Mouse (Mus musculus): ENCODE results near the gene Ccr1. TPM values are rescaled to one million over a fixed set of nuclear protein-coding genes. Genes with fewer than 3 reads are reported as not detected.

Gene Ccr1
- 1.0 and 1.1 TPM in 2 replicates for polyA plus RNA-seq (2014; fragmentation: Nextera tagmentation; extraction: Ambion mirVana)

DNA sequence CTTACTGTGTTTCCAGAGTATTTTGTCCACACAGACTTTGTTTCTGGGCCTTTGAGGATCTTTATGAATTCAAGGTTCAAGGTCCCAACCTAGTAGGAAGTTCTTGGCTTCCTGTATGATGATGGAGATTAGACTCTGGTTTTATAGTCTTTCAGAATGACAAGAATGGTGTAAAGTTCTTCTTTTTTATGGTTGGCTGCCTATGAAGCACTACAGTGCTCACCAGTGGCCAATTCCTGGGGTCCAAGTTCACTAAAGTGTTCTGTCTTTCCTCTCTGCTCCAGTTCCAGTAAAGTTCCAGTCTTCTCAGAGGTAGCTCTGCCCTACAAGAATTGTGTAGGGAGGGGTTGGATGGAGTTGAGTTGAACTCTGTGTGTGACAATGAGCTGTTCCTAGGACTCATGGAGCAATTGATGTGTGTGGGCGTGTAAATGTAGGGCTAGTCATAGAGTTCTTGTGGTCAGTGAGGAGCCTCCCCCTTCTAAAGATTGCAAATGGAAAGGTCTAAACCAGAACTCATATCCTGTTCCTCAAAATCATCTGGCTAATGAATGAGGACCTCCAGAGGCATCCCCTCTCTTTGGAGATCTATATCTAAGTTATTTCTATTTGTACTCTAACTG, at the start of gene Ccr1:
TSS of gene Ccr1 (minus strand) at position 403 of the 623 bp plus-strand sequence.
- no peak for DNase-seq (ENCODE audit: low spot score)
- no peak for ATAC-seq
- H3K9ac ChIP-seq (ENCODE audit: low read length): no peak within 1 kb of the TSS
- no peaks in the 10 kb centered on the region for H3K9me3 ChIP-seq (replicated peaks; ENCODE audit: control insufficient read depth, low read length)
- H3K27ac ChIP-seq (ENCODE audit: low read depth, low read length): no peak within 1 kb of the TSS
- 78% methylated on average over 1 of the region's 1 CpGs for WGBS
- no peak within 1 kb of the TSS for H3K4me2 ChIP-seq (ENCODE audit: low read length)
- no peaks in the 10 kb centered on the region for H3K27me3 ChIP-seq (replicated peaks; ENCODE audit: control insufficient read depth, insufficient read depth, low read length)
- H3K4me1 ChIP-seq (ENCODE audit: control insufficient read depth, insufficient read depth, low read length): no peaks in the 10 kb centered on the region
- no peaks in the 10 kb centered on the region for H3K36me3 ChIP-seq (ENCODE audit: control insufficient read depth, insufficient read depth, low read length)
- H3K4me3 ChIP-seq (ENCODE audit: low read depth, low read length): no peak within 1 kb of the TSS

GRCm38 (mm10) chr9:124016048-124016447, 47.6 kb upstream of the Ccr1 start:
- DNase-seq (ENCODE audit: low spot score) (no peak), ATAC-seq (no peak)
- Histone ChIP-seq H3K4me1 (ENCODE audit: control insufficient read depth, insufficient read depth, low read length) (no peaks in the 10 kb centered on the region), H3K27ac (ENCODE audit: low read depth, low read length) (no peak overlapping the region), H3K27me3 (replicated peaks; ENCODE audit: control insufficient read depth, insufficient read depth, low read length) (no peaks in the 10 kb centered on the region), H3K9me3 (replicated peaks; ENCODE audit: control insufficient read depth, low read length) (no peaks in the 10 kb centered on the region), H3K4me3 (ENCODE audit: low read depth, low read length) (no peak overlapping the region), H3K36me3 (ENCODE audit: control insufficient read depth, insufficient read depth, low read length) (no peaks in the 10 kb centered on the region), H3K9ac (ENCODE audit: low read length) (no peak overlapping the region), H3K4me2 (ENCODE audit: low read length) (no peak overlapping the region)
- WGBS: 86% methylated on average over 2 of the region's 2 CpGs

DNA sequence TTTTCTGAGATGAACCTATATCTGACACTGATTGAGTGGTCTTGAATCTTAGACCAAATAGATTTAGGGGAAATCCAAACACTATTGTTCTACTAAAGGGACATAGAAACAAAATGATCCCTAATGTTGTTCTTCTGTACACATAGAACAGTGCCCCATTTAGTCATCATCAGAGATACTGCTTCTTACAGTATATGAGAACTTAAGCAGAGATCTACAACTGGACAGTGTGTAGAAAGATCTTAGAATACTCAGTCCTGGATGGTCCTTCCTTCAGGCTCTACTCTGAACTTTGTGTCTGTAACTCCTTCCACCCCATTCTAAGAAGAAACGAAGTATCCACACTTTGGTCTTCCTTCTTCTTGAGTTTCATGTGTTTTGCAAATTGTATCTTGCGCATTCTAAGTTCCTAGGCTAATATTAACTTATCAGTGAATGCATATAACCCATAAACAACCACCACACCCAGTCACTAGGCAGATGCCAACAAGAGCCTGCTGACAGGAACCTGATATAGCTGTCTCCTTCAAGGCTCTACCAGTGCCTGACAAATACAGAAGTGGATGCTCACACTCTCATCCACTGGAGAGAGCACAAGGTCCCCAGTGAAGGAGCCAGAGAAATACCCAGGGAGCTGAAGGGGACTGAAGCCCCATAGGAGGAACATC, 46.6 kb upstream of the Ccr1 start:
- H3K4me1 ChIP-seq (ENCODE audit: control insufficient read depth, insufficient read depth, low read length): no peaks in the 10 kb centered on the region
- H3K27ac ChIP-seq (ENCODE audit: low read depth, low read length): no peak overlapping the region
- H3K4me2 ChIP-seq (ENCODE audit: low read length): no peak overlapping the region
- H3K9ac ChIP-seq (ENCODE audit: low read length): no peak overlapping the region
- H3K4me3 ChIP-seq (ENCODE audit: low read depth, low read length): no peak overlapping the region
- H3K27me3 ChIP-seq (replicated peaks; ENCODE audit: control insufficient read depth, insufficient read depth, low read length): no peaks in the 10 kb centered on the region
- WGBS: 80% methylated on average over 2 of the region's 2 CpGs
- H3K9me3 ChIP-seq (replicated peaks; ENCODE audit: control insufficient read depth, low read length): no peaks in the 10 kb centered on the region
- H3K36me3 ChIP-seq (ENCODE audit: control insufficient read depth, insufficient read depth, low read length): no peaks in the 10 kb centered on the region
- DNase-seq (ENCODE audit: low spot score) (no peak), ATAC-seq (no peak)

DNA sequence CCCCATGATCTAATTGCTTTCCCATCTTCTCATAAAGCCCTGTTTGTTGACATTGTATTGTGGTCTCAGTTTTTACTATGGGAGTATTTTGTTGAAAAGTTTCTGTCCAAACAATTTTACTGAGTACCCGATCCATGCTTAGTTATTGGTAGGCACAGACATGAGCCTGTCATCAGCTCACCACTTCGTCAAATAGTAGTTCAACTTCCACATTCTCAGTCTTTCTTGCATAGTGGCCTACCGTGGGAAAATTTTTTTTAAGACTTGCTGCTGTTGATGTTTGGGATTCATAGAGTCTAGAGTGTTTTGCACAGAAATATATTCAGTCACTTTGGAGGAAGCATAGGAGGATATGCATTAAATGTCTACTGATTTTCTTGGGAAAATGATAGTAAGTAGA, 44.8 kb upstream of the Ccr1 start:
- Histone ChIP-seq H3K4me2 (ENCODE audit: low read length) (no peak overlapping the region), H3K4me1 (ENCODE audit: control insufficient read depth, insufficient read depth, low read length) (no peaks in the 10 kb centered on the region), H3K36me3 (ENCODE audit: control insufficient read depth, insufficient read depth, low read length) (no peaks in the 10 kb centered on the region), H3K27ac (ENCODE audit: low read depth, low read length) (no peak overlapping the region), H3K9ac (ENCODE audit: low read length) (no peak overlapping the region), H3K4me3 (ENCODE audit: low read depth, low read length) (no peak overlapping the region), H3K27me3 (replicated peaks; ENCODE audit: control insufficient read depth, insufficient read depth, low read length) (no peaks in the 10 kb centered on the region), H3K9me3 (replicated peaks; ENCODE audit: control insufficient read depth, low read length) (no peaks in the 10 kb centered on the region)
- 88% methylated on average over 3 of the region's 3 CpGs for WGBS
- no peak for DNase-seq (ENCODE audit: low spot score)
- no peak for ATAC-seq

DNA sequence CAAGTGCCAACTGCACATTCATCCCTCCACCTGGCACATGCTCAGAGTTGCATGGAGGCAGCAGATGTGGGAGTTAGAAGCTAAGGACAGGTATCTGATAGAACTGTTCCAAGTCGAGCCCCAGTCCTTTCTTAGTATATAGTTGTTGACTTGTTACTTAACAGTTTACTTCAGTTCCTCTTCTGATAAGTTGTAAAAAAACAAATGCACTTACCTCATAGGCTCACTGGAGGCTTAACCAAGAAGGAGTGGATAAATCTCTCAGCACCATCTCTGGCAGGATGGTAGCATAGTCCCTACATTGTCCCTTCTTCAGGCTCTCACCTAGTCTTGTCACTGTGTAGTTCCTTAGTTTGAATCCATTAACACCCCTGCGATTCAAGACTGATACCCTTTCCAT, 44.2 kb upstream of the Ccr1 start:
- Histone ChIP-seq H3K4me2 (ENCODE audit: low read length) (no peak overlapping the region), H3K27me3 (replicated peaks; ENCODE audit: control insufficient read depth, insufficient read depth, low read length) (no peaks in the 10 kb centered on the region), H3K4me3 (ENCODE audit: low read depth, low read length) (no peak overlapping the region), H3K36me3 (ENCODE audit: control insufficient read depth, insufficient read depth, low read length) (no peaks in the 10 kb centered on the region), H3K9me3 (replicated peaks; ENCODE audit: control insufficient read depth, low read length) (no peaks in the 10 kb centered on the region), H3K4me1 (ENCODE audit: control insufficient read depth, insufficient read depth, low read length) (no peaks in the 10 kb centered on the region), H3K9ac (ENCODE audit: low read length) (no peak overlapping the region), H3K27ac (ENCODE audit: low read depth, low read length) (no peak overlapping the region)
- DNase-seq (ENCODE audit: low spot score): no peak
- WGBS: 67% methylated on average over 2 of the region's 2 CpGs
- ATAC-seq: no peak

GRCm38 (mm10) chr9:123999784-124000183, 31.3 kb upstream of the Ccr1 start:
- Histone ChIP-seq H3K4me3 (ENCODE audit: low read depth, low read length) (no peak overlapping the region), H3K27me3 (replicated peaks; ENCODE audit: control insufficient read depth, insufficient read depth, low read length) (no peaks in the 10 kb centered on the region)
- 93% methylated on average over 2 of the region's 2 CpGs for whole genome bisulfite sequencing

DNA sequence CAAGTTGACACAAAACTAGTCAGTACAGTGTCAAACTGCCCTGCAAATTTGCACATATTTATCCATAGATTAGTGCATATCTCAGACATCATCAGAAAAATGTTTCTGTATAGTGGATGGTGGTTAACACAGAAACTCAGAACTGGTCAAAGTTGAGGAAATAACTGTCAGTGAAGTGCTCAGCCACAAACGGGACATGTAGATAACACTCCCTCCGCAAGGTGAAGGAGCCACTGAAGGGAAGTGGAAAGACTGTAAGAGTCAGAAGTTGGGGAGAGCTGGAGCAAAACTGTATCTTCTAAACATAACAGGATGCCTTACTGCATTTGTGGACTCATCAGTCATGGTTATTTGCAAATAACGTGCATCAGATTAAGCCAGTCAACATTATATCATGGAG, 29.2 kb upstream of the Ccr1 start:
- H3K36me3 ChIP-seq (ENCODE audit: control insufficient read depth, insufficient read depth, low read length): no peaks in the 10 kb centered on the region
- H3K4me1 ChIP-seq (ENCODE audit: control insufficient read depth, insufficient read depth, low read length): no peaks in the 10 kb centered on the region
- ATAC-seq (no peak), DNase-seq (ENCODE audit: low spot score) (no peak)
- no peak overlapping the region for H3K9ac ChIP-seq (ENCODE audit: low read length)
- H3K27ac ChIP-seq (ENCODE audit: low read depth, low read length): no peak overlapping the region
- no peak overlapping the region for H3K4me3 ChIP-seq (ENCODE audit: low read depth, low read length)
- H3K9me3 ChIP-seq (replicated peaks; ENCODE audit: control insufficient read depth, low read length): no peaks in the 10 kb centered on the region
- H3K4me2 ChIP-seq (ENCODE audit: low read length): no peak overlapping the region
- H3K27me3 ChIP-seq (replicated peaks; ENCODE audit: control insufficient read depth, insufficient read depth, low read length): no peaks in the 10 kb centered on the region
- 83% methylated on average over 3 of the region's 3 CpGs for WGBS

More at GRCm38 (mm10) chr9:123999784-124000183, 31.3 kb upstream of the Ccr1 start:
- Histone ChIP-seq H3K9me3 (replicated peaks; ENCODE audit: control insufficient read depth, low read length) (no peaks in the 10 kb centered on the region), H3K36me3 (ENCODE audit: control insufficient read depth, insufficient read depth, low read length) (no peaks in the 10 kb centered on the region), H3K27ac (ENCODE audit: low read depth, low read length) (no peak overlapping the region), H3K4me2 (ENCODE audit: low read length) (no peak overlapping the region), H3K4me1 (ENCODE audit: control insufficient read depth, insufficient read depth, low read length) (no peaks in the 10 kb centered on the region), H3K9ac (ENCODE audit: low read length) (no peak overlapping the region)
- ATAC-seq (no peak), DNase-seq (ENCODE audit: low spot score) (no peak)

GRCm38 (mm10) chr9:123991312-123991906, 22.9 kb upstream of the Ccr1 start:
- Histone ChIP-seq H3K4me1 (ENCODE audit: control insufficient read depth, insufficient read depth, low read length) (no peaks in the 10 kb centered on the region), H3K4me2 (ENCODE audit: low read length) (no peak overlapping the region), H3K27me3 (replicated peaks; ENCODE audit: control insufficient read depth, insufficient read depth, low read length) (no peaks in the 10 kb centered on the region), H3K36me3 (ENCODE audit: control insufficient read depth, insufficient read depth, low read length) (no peaks in the 10 kb centered on the region), H3K4me3 (ENCODE audit: low read depth, low read length) (no peak overlapping the region), H3K27ac (ENCODE audit: low read depth, low read length) (no peak overlapping the region), H3K9ac (ENCODE audit: low read length) (no peak overlapping the region), H3K9me3 (replicated peaks; ENCODE audit: control insufficient read depth, low read length) (no peaks in the 10 kb centered on the region)
- ATAC-seq: no peak
- DNase-seq (ENCODE audit: low spot score): no peak
- WGBS: 57% methylated on average over 1 of the region's 1 CpGs

DNA sequence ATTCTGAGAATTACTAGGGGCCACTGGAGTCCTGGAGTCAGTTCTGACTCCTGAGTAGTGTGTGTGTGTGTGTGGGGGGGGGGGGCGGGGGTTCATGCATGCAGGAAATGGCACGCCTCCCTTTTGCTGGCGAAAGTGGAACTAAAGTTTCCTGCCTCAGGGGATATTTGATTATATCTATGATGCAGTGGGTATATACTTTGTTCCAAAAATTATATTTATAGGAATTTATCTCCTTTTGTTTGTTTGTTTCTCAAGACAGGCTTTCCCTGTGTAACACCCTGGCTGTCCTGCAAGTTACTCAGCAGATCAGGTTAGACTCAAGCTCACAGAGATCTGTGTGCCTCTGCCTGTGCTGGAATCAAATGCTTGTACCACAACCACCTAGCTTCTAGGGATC, 21.2 kb upstream of the Ccr1 start:
- Histone ChIP-seq H3K4me1 (ENCODE audit: control insufficient read depth, insufficient read depth, low read length) (no peaks in the 10 kb centered on the region), H3K9me3 (replicated peaks; ENCODE audit: control insufficient read depth, low read length) (no peaks in the 10 kb centered on the region), H3K9ac (ENCODE audit: low read length) (no peak overlapping the region), H3K27me3 (replicated peaks; ENCODE audit: control insufficient read depth, insufficient read depth, low read length) (no peaks in the 10 kb centered on the region), H3K4me3 (ENCODE audit: low read depth, low read length) (no peak overlapping the region), H3K27ac (ENCODE audit: low read depth, low read length) (no peak overlapping the region), H3K36me3 (ENCODE audit: control insufficient read depth, insufficient read depth, low read length) (no peaks in the 10 kb centered on the region), H3K4me2 (ENCODE audit: low read length) (no peak overlapping the region)
- WGBS: 82% methylated on average over 3 of the region's 3 CpGs
- DNase-seq (ENCODE audit: low spot score) (no peak), ATAC-seq (no peak)
